Mouse (Mus musculus): Measurements from ENCODE around the gene Tpk1.
"Not testable (repeated sequence)": the region's sequence is repeated elsewhere in the genome, so short reads cannot be mapped to it uniquely, and the experiment has no call there.

The Tpk1 gene

GRCm38 (mm10) chr6:43638865-43639264, 27.2 kb downstream of the Tpk1 start:
- DNase-seq, result no peak

- no peak for DNase-seq
These were observed 28.0 kb downstream of the Tpk1 start for GRCm38 (mm10) chr6:43638119-43638518.

DNA sequence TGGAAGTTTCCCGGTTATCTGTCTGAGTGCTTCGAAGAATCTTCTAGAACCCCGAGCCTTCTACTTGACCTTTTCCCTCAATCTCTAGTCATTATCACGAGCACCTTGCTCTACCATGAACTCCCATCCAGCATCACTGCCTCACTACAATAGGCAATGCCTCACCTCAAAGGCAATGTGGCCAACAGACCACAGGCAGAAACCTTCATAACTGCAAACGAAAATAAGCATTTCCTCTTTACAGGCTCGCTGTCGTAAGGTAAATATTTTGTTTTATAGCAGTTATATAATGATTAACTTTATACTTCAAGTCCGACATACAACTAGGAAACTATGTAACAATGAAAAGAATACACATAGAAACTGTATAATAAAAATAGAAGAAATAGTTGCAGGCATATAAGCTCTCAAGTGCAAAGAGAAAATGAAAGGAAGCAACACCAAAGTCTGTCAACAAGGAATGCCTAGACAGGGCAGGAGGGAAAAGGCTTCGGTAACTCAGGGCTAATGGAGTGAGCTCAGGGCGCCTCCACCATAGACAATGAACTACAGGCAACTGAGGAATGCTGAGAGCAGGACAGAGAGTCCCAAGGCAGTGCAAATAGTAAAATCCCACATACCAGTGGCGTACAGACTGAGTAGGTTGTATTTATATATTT, 29.0 kb downstream of the Tpk1 start:
- DNase-seq, result no peak

DNA sequence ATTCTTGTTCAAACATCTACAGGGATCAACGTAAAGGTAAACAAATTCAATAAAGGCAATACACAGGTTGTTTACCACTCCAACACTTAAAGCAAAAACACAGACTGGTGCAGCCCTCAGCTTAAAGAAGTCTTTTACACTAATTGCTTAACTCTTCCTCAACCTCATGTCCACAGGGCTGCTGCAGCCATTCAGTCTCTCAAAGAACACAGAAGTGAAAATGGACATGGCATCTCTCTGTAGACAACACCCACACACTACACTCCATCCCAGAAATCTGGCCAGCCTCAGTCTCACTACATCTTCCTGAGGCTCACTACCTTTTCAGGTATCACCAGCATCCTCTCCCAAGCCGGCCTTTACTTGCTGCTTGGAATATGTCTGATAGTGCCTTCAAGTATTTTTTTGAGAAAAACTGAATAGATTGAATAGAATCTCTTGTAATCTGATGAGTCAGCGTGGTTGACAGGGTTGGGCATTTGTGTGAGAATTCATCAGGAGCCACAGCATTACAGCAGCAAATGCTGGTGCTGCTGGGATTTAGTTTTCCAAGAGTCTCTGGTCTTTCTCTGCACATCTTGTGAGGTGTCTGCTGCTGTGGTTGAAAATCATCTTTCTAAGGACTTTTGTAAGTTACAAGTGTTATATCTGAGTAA, 32.6 kb downstream of the Tpk1 start:
- no peak for DNase-seq

DNA sequence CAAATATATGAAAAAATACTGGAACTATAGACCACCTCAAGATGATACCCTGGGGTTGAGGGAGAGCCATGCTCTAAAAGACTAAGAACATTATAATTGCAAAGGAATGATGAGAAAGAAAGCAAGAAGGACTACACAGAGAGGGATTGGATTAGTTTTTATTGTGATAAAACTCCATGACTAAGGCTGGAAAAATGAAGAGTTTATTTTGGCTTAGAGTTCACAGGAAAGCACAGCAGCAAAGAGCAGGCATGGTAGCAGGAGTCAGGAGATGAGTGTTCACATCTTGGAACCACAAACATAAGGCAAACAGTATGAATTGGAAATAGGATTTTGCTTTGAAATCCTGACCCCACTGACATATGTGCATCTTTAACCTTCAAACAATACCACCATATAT, 33.2 kb downstream of the Tpk1 start:
- DNase-seq, result no peak

DNA sequence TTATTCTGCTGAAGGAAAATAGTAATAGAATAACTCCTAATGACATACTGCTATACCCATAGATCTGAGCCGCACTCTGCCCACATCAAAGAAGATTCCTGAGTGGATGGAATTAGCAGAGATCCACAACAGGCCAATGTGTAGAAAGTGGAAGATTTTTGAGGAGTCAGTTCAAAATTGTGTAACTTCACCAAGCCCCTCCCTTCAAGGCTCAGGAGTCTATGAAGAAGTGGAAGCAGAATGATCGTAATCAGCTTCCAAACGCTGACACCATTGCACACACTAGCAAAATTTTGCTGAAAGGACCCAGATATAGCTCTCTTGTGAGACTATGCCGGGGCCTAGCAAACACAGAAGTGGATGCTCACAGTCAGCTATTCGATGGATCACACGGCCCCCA, 42.6 kb downstream of the Tpk1 start:
- DNase-seq, result not testable (repeated sequence)

GRCm38 (mm10) chr6:43619258-43619657, 46.8 kb downstream of the Tpk1 start:
- no peak for DNase-seq

- DNase-seq, result no peak
These were observed 54.3 kb downstream of the Tpk1 start for GRCm38 (mm10) chr6:43611770-43612169.

DNA sequence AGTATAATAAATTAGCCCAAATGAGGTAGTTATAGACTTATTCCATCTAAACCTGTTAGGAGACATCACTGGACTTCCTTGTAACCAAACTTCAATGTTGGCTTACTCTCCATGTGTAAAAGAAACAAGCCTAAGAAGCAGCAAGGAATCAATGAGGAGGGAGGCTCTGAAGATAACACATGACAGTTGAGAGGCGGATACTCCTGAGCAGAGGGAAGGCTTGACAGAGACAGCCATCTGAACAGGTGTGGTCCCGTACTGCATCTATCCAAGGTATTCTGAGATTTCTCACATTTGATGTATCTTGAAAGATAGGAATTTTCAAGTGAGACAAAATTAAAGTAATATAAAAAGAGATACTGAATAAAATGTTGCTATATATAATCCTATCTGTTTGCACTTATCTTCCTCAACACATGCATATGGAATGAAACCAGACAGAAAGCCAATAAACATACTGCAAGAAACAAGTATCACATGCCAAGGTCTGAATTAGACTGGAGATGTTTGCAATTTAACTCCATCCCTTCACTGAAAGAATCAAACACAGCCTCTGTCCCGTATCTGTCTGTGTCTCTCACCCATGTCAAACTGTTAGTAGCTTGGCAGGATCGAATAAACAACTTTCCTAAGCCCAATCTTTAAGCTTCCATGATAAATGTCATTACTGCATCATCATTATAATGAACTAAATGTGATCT, 75.1 kb downstream of the Tpk1 start:
- DNase-seq, result no peak

- DNase-seq, result no peak
These were observed 80.8 kb downstream of the Tpk1 start for GRCm38 (mm10) chr6:43585274-43585673.

- peak; percentile 25 for DNase-seq
These were observed 84.3 kb downstream of the Tpk1 start for GRCm38 (mm10) chr6:43581809-43582208.

GRCm38 (mm10) chr6:43567885-43568284, 98.2 kb downstream of the Tpk1 start:
- DNase-seq, result no peak

- DNase-seq, result no peak
These were observed 103.6 kb downstream of the Tpk1 start for GRCm38 (mm10) chr6:43562474-43562873.

DNA sequence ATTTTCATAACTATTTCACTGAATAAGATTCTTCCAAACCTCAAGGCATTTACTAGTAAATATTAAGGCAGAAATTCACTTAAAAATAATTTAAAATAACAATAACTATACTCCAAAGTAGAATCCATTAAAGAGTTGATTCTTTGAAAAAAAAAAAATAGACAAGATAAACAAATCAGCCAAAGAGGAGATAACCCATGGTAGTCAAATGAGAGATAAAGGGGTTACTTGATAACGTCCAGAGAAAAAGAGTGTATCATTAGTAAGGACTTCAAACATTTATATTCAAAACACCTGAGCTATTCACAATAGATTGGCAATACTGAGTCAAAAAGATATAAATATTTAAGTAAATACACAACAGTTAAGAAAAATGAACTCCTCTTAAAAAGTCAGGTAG, 114.7 kb downstream of the Tpk1 start:
- DNase-seq, result no peak

DNA sequence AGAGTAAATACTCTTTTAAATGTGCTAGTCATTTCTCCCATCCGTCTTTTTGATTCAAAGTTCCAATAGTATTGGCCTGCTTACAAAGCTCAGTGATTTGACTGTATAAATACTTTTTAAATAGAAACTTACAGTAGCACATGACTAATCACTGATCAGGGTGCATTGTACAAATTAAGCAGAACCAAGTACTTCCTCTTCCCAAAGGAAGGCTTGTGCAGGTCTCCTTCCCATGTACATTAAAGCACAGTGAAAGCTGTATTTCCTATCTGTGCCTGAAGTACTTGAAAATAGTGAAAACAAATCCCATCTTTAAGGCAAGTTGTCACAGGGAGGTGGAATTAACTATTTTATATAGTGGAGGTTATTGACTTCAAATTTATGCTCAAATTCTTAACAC, 119.5 kb downstream of the Tpk1 start:
- DNase-seq, result no peak

DNA sequence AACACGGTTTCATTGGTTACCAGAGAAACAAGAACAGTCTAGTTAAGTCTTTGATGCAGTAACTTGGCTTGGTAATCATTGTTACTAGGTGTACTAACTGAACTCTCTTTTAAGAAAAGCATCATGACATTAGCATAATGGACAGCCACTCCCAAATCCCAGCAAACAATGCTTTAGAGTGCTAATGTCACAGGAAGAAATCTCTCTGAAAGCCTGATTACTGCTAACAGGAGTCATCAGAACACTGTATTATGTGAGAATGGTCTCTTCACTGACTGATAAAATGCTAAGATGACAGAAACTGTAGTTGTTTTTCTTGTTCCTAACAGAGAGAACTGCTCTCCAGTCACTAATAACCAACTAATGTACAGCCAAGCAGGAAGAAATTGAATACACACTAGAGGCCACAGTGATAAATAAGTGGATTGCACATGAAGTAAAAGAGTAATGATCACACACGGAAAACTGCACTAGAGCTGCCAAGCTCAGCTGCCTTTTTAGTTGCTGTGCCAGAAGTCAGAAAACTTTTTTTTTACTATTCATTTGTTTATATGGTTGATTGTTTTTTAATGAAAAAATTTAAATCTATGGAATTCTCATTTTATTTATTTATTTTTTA, 128.7 kb downstream of the Tpk1 start:
- no peak for DNase-seq

GRCm38 (mm10) chr6:43535459-43535858, 130.6 kb downstream of the Tpk1 start:
- no peak for DNase-seq

DNA sequence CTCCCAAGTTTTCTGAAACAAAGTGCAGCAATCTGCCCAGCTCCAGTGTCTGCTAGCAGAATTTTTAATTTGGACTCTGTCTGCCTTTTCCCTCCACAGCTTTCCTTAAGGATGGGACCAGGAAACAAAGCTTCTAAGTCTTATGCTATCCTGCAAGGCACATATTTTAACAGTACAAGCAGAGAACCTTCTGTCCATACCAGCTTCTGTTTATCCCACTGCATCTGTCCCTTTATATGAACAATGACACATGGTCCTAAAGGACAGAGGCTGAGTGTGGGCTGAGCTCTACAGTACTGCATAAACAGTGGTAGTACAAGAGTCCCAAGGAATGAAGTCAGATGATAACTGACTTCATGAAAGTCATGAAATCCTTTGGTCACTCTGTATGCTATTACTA, 132.8 kb downstream of the Tpk1 start:
- DNase-seq, result no peak

DNA sequence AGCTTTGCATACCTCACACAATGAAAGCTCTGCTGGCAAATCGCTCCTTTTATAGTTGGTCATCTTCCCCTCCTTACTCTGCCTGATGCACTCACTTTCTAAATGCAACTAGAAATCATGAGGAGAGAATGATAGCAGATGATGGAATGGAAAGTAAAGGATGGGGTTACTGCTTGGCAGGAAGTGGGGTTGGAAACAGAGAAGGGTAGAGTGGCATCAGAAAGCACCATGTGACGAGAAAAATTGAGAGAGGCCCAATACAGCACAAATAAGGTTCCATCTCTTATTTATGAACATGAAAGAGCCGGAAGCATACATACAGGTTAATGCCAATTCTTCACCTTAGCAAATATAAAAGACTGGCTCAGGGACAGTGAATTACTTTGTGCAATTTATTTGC, 133.3 kb downstream of the Tpk1 start:
- no peak for DNase-seq

DNA sequence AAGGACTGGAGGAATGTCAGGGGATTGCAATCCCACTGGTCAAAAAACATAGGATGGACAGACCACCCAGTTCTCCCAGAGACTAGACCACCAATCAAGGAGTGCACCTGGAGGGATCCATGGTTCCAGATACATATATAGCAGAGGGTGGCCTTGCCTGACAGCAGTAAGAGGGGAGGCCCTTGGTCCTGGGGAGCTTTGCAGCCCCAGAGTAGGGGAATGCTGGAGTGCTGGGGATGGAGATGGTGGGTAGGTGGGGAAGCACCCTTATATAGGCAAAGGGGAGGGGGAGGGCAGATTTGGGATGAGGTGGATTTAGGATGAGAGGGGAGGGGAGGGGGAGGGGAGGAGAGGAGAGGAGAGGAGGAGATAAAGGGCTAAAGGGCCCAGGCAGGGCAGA, 134.1 kb downstream of the Tpk1 start:
- no peak for DNase-seq

DNA sequence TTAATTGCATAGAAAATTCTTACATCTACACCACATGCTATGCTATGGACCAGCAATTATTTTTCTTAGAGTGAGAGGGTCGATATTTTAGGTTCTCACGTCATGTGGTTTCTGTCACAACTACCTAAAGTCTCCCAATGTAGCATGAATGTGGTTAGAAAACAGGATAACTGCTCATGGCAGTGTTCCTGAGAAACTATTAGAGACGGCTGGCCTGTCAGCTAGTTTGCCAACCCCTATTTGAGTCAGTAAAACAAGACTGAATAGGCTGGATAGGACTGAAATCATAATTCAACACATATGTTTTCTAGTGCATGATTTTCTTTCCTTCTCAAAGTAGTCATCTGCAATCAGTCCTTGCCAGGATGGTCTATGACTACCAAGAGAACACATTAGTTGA, 137.1 kb downstream of the Tpk1 start:
- no peak for DNase-seq

DNA sequence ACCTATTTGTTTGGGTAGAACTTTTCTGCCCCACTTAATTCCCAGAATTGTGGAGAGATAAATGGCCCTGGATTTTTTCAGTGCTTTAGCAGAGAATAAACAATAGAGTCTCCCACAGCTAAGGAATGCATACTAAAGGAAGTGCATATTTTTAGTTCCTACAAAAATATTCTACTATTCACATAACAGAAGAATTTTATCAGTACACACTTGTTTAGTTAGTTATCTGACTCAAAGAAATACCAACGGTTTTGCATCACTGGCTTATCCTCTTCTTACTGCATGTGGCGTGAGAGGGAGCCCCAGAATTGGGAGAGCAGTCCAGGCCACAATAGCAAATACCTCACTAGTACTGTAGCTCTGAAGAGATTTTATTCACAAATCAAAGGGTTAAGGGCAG, 141.1 kb downstream of the Tpk1 start:
- no peak for DNase-seq

GRCm38 (mm10) chr6:43522046-43522445, 144.0 kb downstream of the Tpk1 start:
- DNase-seq, result no peak

- DNase-seq, result no peak
These were observed 145.9 kb downstream of the Tpk1 start for GRCm38 (mm10) chr6:43520218-43520617.
